Mouse (Mus musculus) kidney, adult 2 months (tissue): ENCODE data around the gene Gm3045. TPM values are rescaled to one million over a fixed set of nuclear protein-coding genes. Genes with fewer than 3 reads are reported as not detected.
A peak's percentile ranks its signal among the peaks of the same experiment; 100 is the strongest.

ENCODE experiments used
- DNase-seq: peaks from one replicate; pipeline ENCODE4 v3.0.0; 2021
- H3K27ac ChIP-seq: fragments of 200-500 bp; 2 replicates; pipeline ENCODE4 v1.5.1; 2012; ENCODE audit warnings: low read depth, low read length, control low read depth, inconsistent platforms; ENCODE audit not compliant: insufficient read depth
- H3K27me3 ChIP-seq: fragments of 200-500 bp; replicated peaks from 2 replicates; pipeline ENCODE4 v1.6.1; 2012; ENCODE audit warnings: mild to moderate bottlenecking, moderate library complexity, low read length, inconsistent platforms; ENCODE audit not compliant: control insufficient read depth, insufficient read depth
- H3K36me3 ChIP-seq: fragments of 200-500 bp; 2 replicates; pipeline ENCODE4 v1.6.1; 2012; ENCODE audit warnings: mild to moderate bottlenecking, moderate library complexity, low read length, inconsistent platforms; ENCODE audit not compliant: control insufficient read depth, insufficient read depth
- H3K4me1 ChIP-seq: fragments of 200-500 bp; 2 replicates; pipeline ENCODE4 v1.6.1; 2011; ENCODE audit warnings: low read length; ENCODE audit not compliant: control insufficient read depth, insufficient read depth
- H3K4me3 ChIP-seq: fragments of 200-500 bp; 2 replicates; pipeline ENCODE4 v1.5.1; 2011; ENCODE audit warnings: mild to moderate bottlenecking, low read depth, low read length, control low read depth; ENCODE audit not compliant: insufficient read depth
- CTCF ChIP-seq: fragments of 200-500 bp; conservative IDR thresholded peaks from 2 replicates; pipeline ENCODE4 v1.5.1; 2011; ENCODE audit warnings: low read depth, mild to moderate bottlenecking, control low read depth, low read length, moderate library complexity, mixed read lengths; ENCODE audit not compliant: insufficient read depth, insufficient read length
- POLR2A ChIP-seq: fragments of 200-500 bp; IDR thresholded peaks from one replicate; pipeline ENCODE4 v1.6.1; 2011; ENCODE audit warnings: low read depth, low read length, control low read depth
- WGBS: fragments of 180-500 bp; shearing (Covaris S2); methylation state at CpG from one replicate; pipeline ENCODE4 v1.1.7; 2018; 5-methylcytosine and 5-hydroxymethylcytosine counted together
- polyA plus RNA-seq: library from polyadenylated mRNA; depleted of rRNA; stranded (reverse); fragments of >200 nt; gene quantifications from 2 replicates; pipeline ENCODE4 v1.2.3, GENCODE M21; 2012

Gm3045 gene
- polyA plus RNA-seq, 1 experiment, result not detected

GRCm38 (mm10) chr13:56401186-56401585 lies 25.2 kb upstream of the Gm3045 start:
- WGBS, result 79% methylated on average over 4 of the region's 4 CpGs
- Histone ChIP-seq H3K4me3 (no peak overlapping the region), H3K27me3 (no peaks in the 10 kb centered on the region), H3K27ac (no peak overlapping the region), H3K4me1 (no peaks in the 10 kb centered on the region), H3K36me3 (no peaks in the 10 kb centered on the region)
- DNase-seq, result no peak
- TF ChIP-seq CTCF (no peak), POLR2A (no peak)

GRCm38 (mm10) chr13:56403381-56404086 lies 22.9 kb upstream of the Gm3045 start:
- WGBS, result 88% methylated on average over 8 of the region's 8 CpGs
- Histone ChIP-seq H3K4me3 (no peak overlapping the region), H3K27ac (no peak overlapping the region), H3K4me1 (no peaks in the 10 kb centered on the region), H3K27me3 (no peaks in the 10 kb centered on the region), H3K36me3 (no peaks in the 10 kb centered on the region)
- DNase-seq, result no peak
- TF ChIP-seq POLR2A (no peak), CTCF (no peak)

- Histone ChIP-seq H3K36me3 (no peaks in the 10 kb centered on the region), H3K4me3 (no peak overlapping the region), H3K27me3 (no peaks in the 10 kb centered on the region), H3K4me1 (no peaks in the 10 kb centered on the region), H3K27ac (no peak overlapping the region)
- WGBS, result 75% methylated on average over 6 of the region's 6 CpGs
- TF ChIP-seq POLR2A (no peak), CTCF (no peak)
- DNase-seq, result no peak
Observed at GRCm38 (mm10) chr13:56404511-56405140, 21.8 kb upstream of the Gm3045 start.

GRCm38 (mm10) chr13:56412286-56412873 lies 14.0 kb upstream of the Gm3045 start:
- TF ChIP-seq CTCF (no peak), POLR2A (no peak)
- no peak overlapping the region for H3K4me3 ChIP-seq
- no peak overlapping the region for H3K27ac ChIP-seq
- no peaks in the 10 kb centered on the region for H3K36me3 ChIP-seq
- no peak for DNase-seq
- WGBS, result 60% methylated on average over 9 of the region's 9 CpGs
- no peaks in the 10 kb centered on the region for H3K4me1 ChIP-seq
- H3K27me3 ChIP-seq, result no peaks in the 10 kb centered on the region

GRCm38 (mm10) chr13:56418685-56419483 lies 7.5 kb upstream of the Gm3045 start:
- no peaks in the 10 kb centered on the region for H3K27me3 ChIP-seq
- no peak overlapping the region for H3K4me3 ChIP-seq
- no peaks in the 10 kb centered on the region for H3K36me3 ChIP-seq
- WGBS, result 53% methylated on average over 13 of the region's 13 CpGs
- H3K4me1 ChIP-seq, result no peaks in the 10 kb centered on the region
- no peak overlapping the region for H3K27ac ChIP-seq
- DNase-seq, result no peak
- TF ChIP-seq CTCF, result no peak
- TF ChIP-seq POLR2A, result no peak

GRCm38 (mm10) chr13:56419538-56419937 lies 6.9 kb upstream of the Gm3045 start:
- 77% methylated on average over 6 of the region's 6 CpGs for WGBS
- DNase-seq, result no peak
- TF ChIP-seq POLR2A (no peak), CTCF (no peak)
- Histone ChIP-seq H3K4me1 (no peaks in the 10 kb centered on the region), H3K4me3 (no peak overlapping the region), H3K36me3 (no peaks in the 10 kb centered on the region), H3K27ac (no peak overlapping the region), H3K27me3 (no peaks in the 10 kb centered on the region)

GRCm38 (mm10) chr13:56422072-56422723 lies 4.2 kb upstream of the Gm3045 start:
- peak; percentile 74 for DNase-seq
- Histone ChIP-seq H3K4me3 (no peak overlapping the region), H3K4me1 (no peaks in the 10 kb centered on the region), H3K27me3 (no peaks in the 10 kb centered on the region), H3K27ac (no peak overlapping the region), H3K36me3 (no peaks in the 10 kb centered on the region)
- WGBS, result 24% methylated on average over 16 of the region's 16 CpGs
- peak; percentile 45 for TF ChIP-seq CTCF
- TF ChIP-seq POLR2A, result no peak
